Mouse (Mus musculus) splenic B cell, adult 2 months (primary cell): ENCODE results near the gene Dbi.
"Not testable (repeated sequence)": the region's sequence is repeated elsewhere in the genome, so short reads cannot be mapped to it uniquely, and the experiment has no call there.

Experiments used
- DNase-seq: peaks from one replicate; pipeline ENCODE4 v3.0.0-alpha.2; 2011; ENCODE audit warnings: low read depth, low spot score
- H3K27me3 ChIP-seq: 2 replicates; pipeline ENCODE4 v1.6.1; 2012; ENCODE audit warnings: mild to moderate bottlenecking, low read length, moderate library complexity, mixed read lengths; ENCODE audit not compliant: control insufficient read depth, poor library complexity, insufficient read depth, severe bottlenecking
- H3K36me3 ChIP-seq: 2 replicates; pipeline ENCODE4 v1.6.1; 2012; ENCODE audit warnings: mild to moderate bottlenecking, low read length, moderate library complexity, mixed read lengths; ENCODE audit not compliant: control insufficient read depth, poor library complexity, insufficient read depth, severe bottlenecking

The Dbi gene

GRCm38 (mm10) chr1:120111766-120112165 lies 9.1 kb downstream of the Dbi start:
- Histone ChIP-seq H3K36me3 (peaks cover 9% of the 10 kb centered on the region), H3K27me3 (no peaks in the 10 kb centered on the region; the same call in 1 of the 2 replicates)
- DNase-seq: no peak

- H3K36me3 ChIP-seq: peaks cover 8% of the 10 kb centered on the region; the same call in 1 of the 2 replicates
- H3K27me3 ChIP-seq: no peaks in the 10 kb centered on the region; the same call in 1 of the 2 replicates
- DNase-seq: no peak
Observed at GRCm38 (mm10) chr1:120109741-120110432, 11.0 kb downstream of the Dbi start.

GRCm38 (mm10) chr1:120105556-120105959 lies 15.3 kb downstream of the Dbi start:
- peak; percentile 46 for DNase-seq
- Histone ChIP-seq H3K36me3 (no peaks in the 10 kb centered on the region), H3K27me3 (no peaks in the 10 kb centered on the region)

GRCm38 (mm10) chr1:120101227-120101609 lies 19.7 kb downstream of the Dbi start:
- Histone ChIP-seq H3K27me3 (no peaks in the 10 kb centered on the region), H3K36me3 (no peaks in the 10 kb centered on the region)
- no peak for DNase-seq

GRCm38 (mm10) chr1:120100456-120101226 lies 20.2 kb downstream of the Dbi start:
- no peak for DNase-seq
- Histone ChIP-seq H3K36me3 (no peaks in the 10 kb centered on the region), H3K27me3 (no peaks in the 10 kb centered on the region)

GRCm38 (mm10) chr1:120099483-120099882 lies 21.4 kb downstream of the Dbi start:
- Histone ChIP-seq H3K27me3 (no peaks in the 10 kb centered on the region), H3K36me3 (no peaks in the 10 kb centered on the region)
- DNase-seq: peak; percentile 79

- peak; percentile 75 for DNase-seq
- Histone ChIP-seq H3K36me3 (no peaks in the 10 kb centered on the region), H3K27me3 (no peaks in the 10 kb centered on the region)
Observed at GRCm38 (mm10) chr1:120098327-120098726, 22.6 kb downstream of the Dbi start.

GRCm38 (mm10) chr1:120094920-120095319 lies 26.0 kb downstream of the Dbi start:
- H3K36me3 ChIP-seq: no peaks in the 10 kb centered on the region
- DNase-seq: no peak
- no peaks in the 10 kb centered on the region for H3K27me3 ChIP-seq

GRCm38 (mm10) chr1:120093482-120094134 lies 27.3 kb downstream of the Dbi start:
- DNase-seq: peak; percentile 86
- not testable (repeated sequence) for H3K36me3 ChIP-seq, H3K27me3 ChIP-seq

GRCm38 (mm10) chr1:120090880-120091570 lies 29.9 kb downstream of the Dbi start:
- no peaks in the 10 kb centered on the region for H3K27me3 ChIP-seq
- DNase-seq: no peak
- H3K36me3 ChIP-seq: no peaks in the 10 kb centered on the region

- Histone ChIP-seq H3K36me3 (no peaks in the 10 kb centered on the region), H3K27me3 (no peaks in the 10 kb centered on the region)
- DNase-seq: no peak
Observed at GRCm38 (mm10) chr1:120089180-120089579, 31.7 kb downstream of the Dbi start.

- DNase-seq: no peak
- Histone ChIP-seq H3K27me3 (no peaks in the 10 kb centered on the region), H3K36me3 (no peaks in the 10 kb centered on the region)
Observed at GRCm38 (mm10) chr1:120086644-120087043, 34.2 kb downstream of the Dbi start.

GRCm38 (mm10) chr1:120085696-120086095 lies 35.2 kb downstream of the Dbi start:
- no peaks in the 10 kb centered on the region for H3K27me3 ChIP-seq
- DNase-seq: no peak
- no peaks in the 10 kb centered on the region for H3K36me3 ChIP-seq

- no peaks in the 10 kb centered on the region for H3K36me3 ChIP-seq
- H3K27me3 ChIP-seq: no peaks in the 10 kb centered on the region
- no peak for DNase-seq
Observed at GRCm38 (mm10) chr1:120083921-120084517, 36.9 kb downstream of the Dbi start.
